ENCODE assay signal across 40 mouse cellular contexts in the genomic region with DNA sequence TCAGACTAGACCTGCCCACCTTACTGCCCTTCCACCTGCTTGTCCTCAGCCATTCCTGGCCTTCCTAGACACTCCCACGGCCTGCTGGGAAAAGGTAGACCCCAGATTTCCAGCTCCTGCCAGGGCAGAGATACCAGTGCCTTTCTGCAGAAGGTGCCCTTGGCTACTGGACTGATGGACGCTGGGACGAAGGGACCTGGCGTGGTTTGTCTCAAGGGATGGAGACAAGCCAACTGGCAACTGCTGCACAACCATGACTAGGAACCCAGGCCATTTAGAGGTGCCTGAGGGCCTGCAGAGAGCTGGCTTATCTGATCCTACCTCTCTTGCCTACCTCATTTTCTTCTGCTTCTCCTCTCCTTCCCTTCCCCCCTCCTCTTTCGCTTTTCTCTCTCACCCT. TPM values are rescaled to one million over a fixed set of nuclear protein-coding genes. Genes with fewer than 3 reads are reported as not detected.
DNase-seq lines count a peak whose midpoint lies in the region; ATAC-seq and TF ChIP-seq lines count a peak whose summit lies in the region.
"Had no signal": no experiment of that assay in that cellular context is flagged by ENCODE, and none has a peak within 500 bp of the region (broad histone marks: within the 10 kb centered on the region; RNA-seq: fewer than 3 reads in every experiment).

No protein-coding gene starts in this region.

- no peaks in the 10 kb centered on the region for H3K4me1 ChIP-seq in heart, embryonic 11.5 days (ENCODE audit: control insufficient read depth, insufficient read depth, low read length)
- peaks cover 2% of the 10 kb centered on the region; the same call in 1 of the 2 replicates for H3K4me1 ChIP-seq in liver, adult 2 months (ENCODE audit: control insufficient read depth, insufficient read depth, low read length)
- no peaks in the 10 kb centered on the region for H3K4me1 ChIP-seq in liver, embryonic 12.5 days
- peaks cover 31% of the 10 kb centered on the region for H3K4me1 ChIP-seq in small intestine, adult 2 months (ENCODE audit: control insufficient read depth, insufficient read depth, insufficient read length, low read length)
- H3K4me1 ChIP-seq: limb, embryonic 12.5 days had no signal

- no peak overlapping the region for H3K9ac ChIP-seq in heart, embryonic 11.5 days (ENCODE audit: low read depth, low read length)
- H3K9ac ChIP-seq in liver, adult 2 months (ENCODE audit: low read depth, low read length) = no peak overlapping the region
- no peak overlapping the region for H3K9ac ChIP-seq in liver, embryonic 12.5 days
- H3K9ac ChIP-seq: embryonic facial prominence, embryonic 13.5 days; forebrain, postnatal 0 days; hindbrain, embryonic 14.5 days; limb, embryonic 12.5 days; liver, postnatal 0 days had no signal

- no peak overlapping the region for H3K27ac ChIP-seq in heart, embryonic 11.5 days (ENCODE audit: low read depth, low read length)
- no peak overlapping the region for H3K27ac ChIP-seq in liver, adult 2 months (replicated peaks; ENCODE audit: insufficient read depth, low read depth, low read length)
- no peak overlapping the region for H3K27ac ChIP-seq in liver, embryonic 12.5 days
- H3K27ac ChIP-seq in small intestine, adult 2 months (ENCODE audit: insufficient read depth, low read depth, low read length) = peak overlapping the region; percentile 47
- H3K27ac ChIP-seq: embryonic facial prominence, embryonic 13.5 days; forebrain, embryonic 10.5 days; hindbrain, embryonic 14.5 days; left cerebral cortex, adult 2 months; limb, embryonic 12.5 days had no signal

- peak; percentile 47 for DNase-seq in adrenal gland, adult 2 months
- no peak for DNase-seq in adrenal gland, adult 8-10 months
- peak; percentile 61 to 77 for DNase-seq in heart, adult 18-20 months
- DNase-seq in liver, adult 2 months (ENCODE audit: extremely low read depth, low read depth, low spot score) = peak; percentile 82
- no peak for DNase-seq in spleen, adult 12 weeks (ENCODE audit: low spot score)
- DNase-seq: cerebellum, adult 18-20 months; cerebellum, postnatal 10 days; forebrain, postnatal 0 days; gastrocnemius, postnatal 10 days; kidney, adult 9 months; kidney, postnatal 14 days; liver, postnatal 0 days; lung, postnatal 36 days; thymus, adult 2 months; thymus, postnatal 36 days had no signal

- no peak overlapping the region for H3K4me3 ChIP-seq in heart, embryonic 11.5 days (ENCODE audit: low read depth, low read length)
- no peak overlapping the region for H3K4me3 ChIP-seq in liver, adult 2 months (ENCODE audit: insufficient read depth, low read depth, low read length)
- no peak overlapping the region for H3K4me3 ChIP-seq in liver, embryonic 12.5 days
- H3K4me3 ChIP-seq in small intestine, adult 2 months (ENCODE audit: low read depth, low read length) = no peak overlapping the region
- H3K4me3 ChIP-seq: embryonic facial prominence, embryonic 13.5 days; forebrain, embryonic 10.5 days; left cerebral cortex, adult 2 months; limb, embryonic 12.5 days had no signal

- H3K79me2 ChIP-seq in liver, adult 2 months (ENCODE audit: control insufficient read depth, insufficient read depth, low read length) = no peaks in the 10 kb centered on the region

- no peak for ATAC-seq in heart, embryonic 11.5 days (replicated peaks; ENCODE audit: insufficient number of reproducible peaks, low FRiP score, low TSS enrichment)
- ATAC-seq in liver, embryonic 12.5 days = no peak
- ATAC-seq: forebrain, postnatal 0 days; intestine, postnatal 0 days; liver, postnatal 0 days; midbrain, embryonic 16.5 days; Patski had no signal

- H3K27me3 ChIP-seq in heart, embryonic 11.5 days (ENCODE audit: control insufficient read depth, insufficient read depth, low read length) = no peaks in the 10 kb centered on the region
- H3K27me3 ChIP-seq in liver, adult 2 months (ENCODE audit: control insufficient read depth, insufficient read depth, low read length) = no peaks in the 10 kb centered on the region
- peaks cover 3% of the 10 kb centered on the region; the same call in 1 of the 2 replicates for H3K27me3 ChIP-seq in liver, embryonic 12.5 days (replicated peaks)
- no peaks in the 10 kb centered on the region for H3K27me3 ChIP-seq in small intestine, adult 2 months (ENCODE audit: control insufficient read depth, insufficient read depth, low read length)
- H3K27me3 ChIP-seq: embryonic facial prominence, embryonic 13.5 days; limb, embryonic 12.5 days; Patski had no signal

- TF ChIP-seq CTCF in liver, adult 2 months (IDR thresholded peaks at IDR 0.05; ENCODE audit: low read depth, low read length) = no peak
- no peak for TF ChIP-seq CTCF in small intestine, adult 2 months (IDR thresholded peaks at IDR 0.05; ENCODE audit: extremely low read depth, insufficient read length, insufficient replicate concordance, low read depth, low read length)

- H3K36me3 ChIP-seq in heart, embryonic 11.5 days (ENCODE audit: control insufficient read depth, insufficient read depth, low read length) = no peaks in the 10 kb centered on the region
- no peaks in the 10 kb centered on the region for H3K36me3 ChIP-seq in liver, adult 2 months (ENCODE audit: control insufficient read depth, insufficient read depth, low read length)
- H3K36me3 ChIP-seq in liver, embryonic 12.5 days = no peaks in the 10 kb centered on the region
- no peaks in the 10 kb centered on the region for H3K36me3 ChIP-seq in small intestine, adult 2 months (ENCODE audit: control insufficient read depth, insufficient read depth, low read length)
- H3K36me3 ChIP-seq: embryonic facial prominence, embryonic 13.5 days; forebrain, embryonic 10.5 days; limb, embryonic 12.5 days had no signal

- H3K4me2 ChIP-seq in heart, embryonic 11.5 days = no peak overlapping the region
- no peak overlapping the region for H3K4me2 ChIP-seq in liver, embryonic 12.5 days
- H3K4me2 ChIP-seq: embryonic facial prominence, embryonic 13.5 days; hindbrain, embryonic 14.5 days; limb, embryonic 12.5 days; liver, embryonic 11.5 days; midbrain, embryonic 11.5 days had no signal

- WGBS in heart, embryonic 11.5 days (ENCODE audit: insufficient replicate concordance) = 76% methylated on average over 5 of the region's 5 CpGs
- WGBS in liver, adult 2 months = 48% methylated on average over 5 of the region's 5 CpGs
- WGBS in liver, embryonic 12.5 days (ENCODE audit: insufficient replicate concordance) = 57% methylated on average over 5 of the region's 5 CpGs
- 39% methylated on average over 5 of the region's 5 CpGs for WGBS in small intestine, adult 2 months

- TF ChIP-seq POLR2A in liver, adult 2 months (IDR thresholded peaks at IDR 0.05; ENCODE audit: extremely low read depth, insufficient read depth, low read length) = no peak
- no peak for TF ChIP-seq POLR2A in small intestine, adult 2 months (IDR thresholded peaks at IDR 0.05; ENCODE audit: low read depth, low read length)

- no peaks in the 10 kb centered on the region for H3K9me3 ChIP-seq in heart, embryonic 11.5 days (replicated peaks; ENCODE audit: control insufficient read depth, low read length)
- no peaks in the 10 kb centered on the region for H3K9me3 ChIP-seq in liver, embryonic 12.5 days (replicated peaks)
- H3K9me3 ChIP-seq: embryonic facial prominence, embryonic 13.5 days; forebrain, embryonic 10.5 days; limb, embryonic 12.5 days had no signal

RNA-seq across cellular contexts. Expression of a gene that starts 10.7 kb away (rescaled TPM):
- 100 to 1,000 TPM; 469 to 591 TPM for total RNA-seq in adrenal gland, adult 2 months (2021)
- 584 and 714 TPM in 2 replicates for polyA plus RNA-seq in adrenal gland, adult 2 months (2012; rRNA removed)
- 100 to 1,000 TPM in 3 of 4 experiments, 10 to 100 TPM in 1; 86.0 to 354 (median 247) TPM for total RNA-seq in adrenal gland, adult 8-10 months (2022)
- 10 to 100 TPM; 53.9 to 88.6 TPM for total RNA-seq in heart, adult 18-20 months (2021)
- polyA plus RNA-seq in heart, embryonic 11.5 days (2014; fragmentation: Nextera tagmentation; extraction: Ambion mirVana) = 15.7 and 20.6 TPM in 2 replicates
- total RNA-seq in liver, adult 2 months (2014; rRNA removed) = 116 and 153 TPM in 2 replicates
- polyA plus RNA-seq in liver, adult 2 months (2012; rRNA removed) = 421 and 511 TPM in 2 replicates
- polyA plus RNA-seq in liver, embryonic 12.5 days (2016; fragmentation: Nextera tagmentation; extraction: Ambion mirVana) = 26.7 and 28.7 TPM in 2 replicates
- polyA plus RNA-seq in small intestine, adult 2 months (2012; rRNA removed) = 288 and 515 TPM in 2 replicates

RNA-seq across cellular contexts. Expression of a gene that starts 13.4 kb away (rescaled TPM):
- 10 to 100 TPM in 1 of 2 experiments, 1 to 10 TPM in 1; 6.9 to 15.7 TPM for total RNA-seq in adrenal gland, adult 2 months (2021)
- 21.8 and 33.4 TPM in 2 replicates for polyA plus RNA-seq in adrenal gland, adult 2 months (2012; rRNA removed)
- total RNA-seq in adrenal gland, adult 8-10 months (2022) = 10 to 100 TPM in 2 of 4 experiments, 1 to 10 TPM in 2; 9.1 to 11.9 (median 10.4) TPM
- 10 to 100 TPM; 22.0 to 22.2 TPM for total RNA-seq in heart, adult 18-20 months (2021)
- 13.4 and 14.9 TPM in 2 replicates for polyA plus RNA-seq in heart, embryonic 11.5 days (2014; fragmentation: Nextera tagmentation; extraction: Ambion mirVana)
- 0.09 and 0.13 TPM in 2 replicates for total RNA-seq in liver, adult 2 months (2014; rRNA removed)
- polyA plus RNA-seq in liver, adult 2 months (2012; rRNA removed) = 0.41 and 0.60 TPM in 2 replicates
- polyA plus RNA-seq in liver, embryonic 12.5 days (2016; fragmentation: Nextera tagmentation; extraction: Ambion mirVana) = 4.6 and 5.5 TPM in 2 replicates
- 5.0 and 7.7 TPM in 2 replicates for polyA plus RNA-seq in small intestine, adult 2 months (2012; rRNA removed)
- total RNA-seq: neutrophil, adult 5-6 weeks had no signal

RNA-seq across cellular contexts. Expression of a gene that starts 28.5 kb away (rescaled TPM):
- not detected for total RNA-seq in adrenal gland, adult 2 months (2021)
- not detected in 2 replicates for polyA plus RNA-seq in adrenal gland, adult 2 months (2012; rRNA removed)
- not detected for total RNA-seq in adrenal gland, adult 8-10 months (2022)
- total RNA-seq in heart, adult 18-20 months (2021) = not detected
- polyA plus RNA-seq in heart, embryonic 11.5 days (2014; fragmentation: Nextera tagmentation; extraction: Ambion mirVana) = not detected in 2 replicates
- total RNA-seq in liver, adult 2 months (2014; rRNA removed) = not detected in 2 replicates
- polyA plus RNA-seq in liver, adult 2 months (2012; rRNA removed) = not detected in 2 replicates
- not detected in 2 replicates for polyA plus RNA-seq in liver, embryonic 12.5 days (2016; fragmentation: Nextera tagmentation; extraction: Ambion mirVana)
- polyA plus RNA-seq in small intestine, adult 2 months (2012; rRNA removed) = not detected in 2 replicates
- total RNA-seq: CH12.LX; common myeloid progenitor, adult 5-6 weeks; ES-E14; forebrain, postnatal 0 days; granulocyte monocyte progenitor cell, adult 5-6 weeks; hematopoietic stem cell, adult 5-6 weeks; layer of hippocampus, postnatal 14 days; left cerebral cortex, adult 2 months; left cerebral cortex, postnatal 25 days; megakaryocyte, adult 5-6 weeks; neutrophil, adult 5-6 weeks had no signal
- polyA plus RNA-seq: C2C12; embryonic facial prominence, embryonic 13.5 days; forebrain, embryonic 10.5 days; forebrain, postnatal 0 days; hindbrain, embryonic 14.5 days; intestine, postnatal 0 days; liver, embryonic 11.5 days; liver, postnatal 0 days; lung, embryonic 16.5 days; midbrain, embryonic 11.5 days; midbrain, embryonic 16.5 days; neural tube, embryonic 11.5 days; Patski; thymus, adult 2 months had no signal

RNA-seq across cellular contexts. Expression of a gene that starts 35.1 kb away (rescaled TPM):
- total RNA-seq in adrenal gland, adult 2 months (2021) = 100 to 1,000 TPM in 1 of 2 experiments, 10 to 100 TPM in 1; 71.2 to 146 TPM
- polyA plus RNA-seq in adrenal gland, adult 2 months (2012; rRNA removed) = 355 and 444 TPM in 2 replicates
- total RNA-seq in adrenal gland, adult 8-10 months (2022) = 100 to 1,000 TPM; 105 to 245 (median 172) TPM
- 10 to 100 TPM; 94.2 to 94.8 TPM for total RNA-seq in heart, adult 18-20 months (2021)
- 145 and 157 TPM in 2 replicates for polyA plus RNA-seq in heart, embryonic 11.5 days (2014; fragmentation: Nextera tagmentation; extraction: Ambion mirVana)
- 58.6 and 67.0 TPM in 2 replicates for total RNA-seq in liver, adult 2 months (2014; rRNA removed)
- 60.7 and 90.0 TPM in 2 replicates for polyA plus RNA-seq in liver, adult 2 months (2012; rRNA removed)
- polyA plus RNA-seq in liver, embryonic 12.5 days (2016; fragmentation: Nextera tagmentation; extraction: Ambion mirVana) = 106 and 120 TPM in 2 replicates
- polyA plus RNA-seq in small intestine, adult 2 months (2012; rRNA removed) = 61.1 and 96.8 TPM in 2 replicates

RNA-seq across cellular contexts. Expression of a gene that starts 56.2 kb away (rescaled TPM):
- total RNA-seq in adrenal gland, adult 2 months (2021) = not detected
- not detected in 2 replicates for polyA plus RNA-seq in adrenal gland, adult 2 months (2012; rRNA removed)
- total RNA-seq in adrenal gland, adult 8-10 months (2022) = not detected
- not detected for total RNA-seq in heart, adult 18-20 months (2021)
- polyA plus RNA-seq in heart, embryonic 11.5 days (2014; fragmentation: Nextera tagmentation; extraction: Ambion mirVana) = not detected in 2 replicates
- not detected in 2 replicates for total RNA-seq in liver, adult 2 months (2014; rRNA removed)
- polyA plus RNA-seq in liver, adult 2 months (2012; rRNA removed) = not detected in 2 replicates
- polyA plus RNA-seq in liver, embryonic 12.5 days (2016; fragmentation: Nextera tagmentation; extraction: Ambion mirVana) = not detected in 2 replicates
- polyA plus RNA-seq in small intestine, adult 2 months (2012; rRNA removed) = not detected in 2 replicates
- total RNA-seq: CH12.LX; common myeloid progenitor, adult 5-6 weeks; ES-E14; forebrain, postnatal 0 days; gastrocnemius, postnatal 10 days; granulocyte monocyte progenitor cell, adult 5-6 weeks; hematopoietic stem cell, adult 5-6 weeks; layer of hippocampus, postnatal 14 days; left cerebral cortex, adult 2 months; left cerebral cortex, postnatal 25 days; megakaryocyte, adult 5-6 weeks had no signal
- polyA plus RNA-seq: C2C12; embryonic facial prominence, embryonic 13.5 days; forebrain, embryonic 10.5 days; forebrain, postnatal 0 days; hindbrain, embryonic 14.5 days; intestine, postnatal 0 days; limb, embryonic 12.5 days; liver, embryonic 11.5 days; lung, embryonic 16.5 days; midbrain, embryonic 11.5 days; midbrain, embryonic 16.5 days; neural tube, embryonic 11.5 days; Patski had no signal

Comparison
In these comparisons a context has a peak if more than half of its experiments do, and no peak if none do; other contexts are left out.
1. DNase-seq: peak in adrenal gland, adult 2 months (single experiment), heart, adult 18-20 months (2 of 2) and liver, adult 2 months (single experiment); none in adrenal gland, adult 8-10 months (single experiment) and spleen, adult 12 weeks (single experiment).